Mouse (Mus musculus) forebrain, embryonic 11.5 days (tissue): Measurements from ENCODE around the gene Astl. TPM values are rescaled to one million over a fixed set of nuclear protein-coding genes. Genes with fewer than 3 reads are reported as not detected.

Source experiments
- ATAC-seq: fragments of 200-750 bp; cut with Nextera tagmentation; replicated peaks from 2 replicates; pipeline ENCODE4 v1.8.0; 2017; ENCODE audit warnings: moderate TSS enrichment; ENCODE audit not compliant: low FRiP score
- DNase-seq: peaks from one replicate; pipeline ENCODE4 v3.0.0-alpha.2; 2017; ENCODE audit warnings: low spot score
- H3K27ac ChIP-seq: fragments of 300-500 bp; sonication (generic); 2 replicates; pipeline ENCODE4 v1.5.1; 2014; ENCODE audit warnings: low read depth, low read length
- H3K27me3 ChIP-seq: fragments of 300-500 bp; sonication (generic); 2 replicates; pipeline ENCODE4 v1.6.1; 2014; ENCODE audit warnings: mild to moderate bottlenecking, low read length, mixed read lengths; ENCODE audit not compliant: control insufficient read depth, insufficient read depth
- H3K36me3 ChIP-seq: fragments of 300-500 bp; sonication (generic); 2 replicates; pipeline ENCODE4 v1.6.1; 2014; ENCODE audit warnings: mild to moderate bottlenecking, low read length, moderate library complexity, mixed read lengths; ENCODE audit not compliant: control insufficient read depth, insufficient read depth
- H3K4me1 ChIP-seq: fragments of 300-500 bp; sonication (generic); replicated peaks from 2 replicates; pipeline ENCODE4 v1.6.1; 2014; ENCODE audit warnings: low read length, mixed read lengths; ENCODE audit not compliant: control insufficient read depth, insufficient read depth
- H3K4me2 ChIP-seq: fragments of 300-500 bp; sonication (generic); 2 replicates; pipeline ENCODE4 v1.6.1; 2014; ENCODE audit warnings: low read depth, mild to moderate bottlenecking, low read length, moderate library complexity, mixed read lengths; ENCODE audit not compliant: severe bottlenecking
- H3K4me3 ChIP-seq: fragments of 300-500 bp; sonication (generic); 2 replicates; pipeline ENCODE4 v1.5.1; 2014; ENCODE audit warnings: low read depth, low read length
- H3K9ac ChIP-seq: fragments of 300-500 bp; sonication (generic); 2 replicates; pipeline ENCODE4 v1.6.1; 2014; ENCODE audit warnings: low read length
- H3K9me3 ChIP-seq: fragments of 300-500 bp; sonication (generic); 2 replicates; pipeline ENCODE4 v1.6.1; 2016; ENCODE audit warnings: low read length, mixed read lengths; ENCODE audit not compliant: control insufficient read depth
- WGBS: fragments of 180-500 bp; shearing (Covaris S2); extraction: QIAGEN DNeasy Blood & Tissue Kit; methylation state at CpG from one replicate; pipeline ENCODE4 v1.1.7; 2014; 5-methylcytosine and 5-hydroxymethylcytosine counted together
- polyA plus RNA-seq: library from polyadenylated mRNA; unstranded; fragments of >200 nt; fragmentation: Nextera tagmentation; extraction: Ambion mirVana; gene quantifications from 2 replicates; pipeline ENCODE4 v1.2.1, GENCODE M21; 2014

The Astl gene
- polyA plus RNA-seq, 1 experiment from 2014 or later: not detected

GRCm38 (mm10) chr2:127364452-127364851 lies 26.0 kb downstream of the Astl start:
- no peaks in the 10 kb centered on the region for H3K9me3 ChIP-seq
- H3K4me2 ChIP-seq: no peak overlapping the region
- WGBS: 23% methylated on average over 8 of the region's 8 CpGs
- H3K4me3 ChIP-seq: peak overlapping the region; percentile 37
- no peaks in the 10 kb centered on the region for H3K36me3 ChIP-seq
- DNase-seq: no peak
- no peak overlapping the region for H3K27ac ChIP-seq
- H3K9ac ChIP-seq: no peak overlapping the region
- peaks cover 43% of the 10 kb centered on the region for H3K27me3 ChIP-seq
- ATAC-seq: no peak
- H3K4me1 ChIP-seq: peaks cover 4% of the 10 kb centered on the region

GRCm38 (mm10) chr2:127367126-127367820 lies 28.8 kb downstream of the Astl start:
- H3K36me3 ChIP-seq: no peaks in the 10 kb centered on the region
- H3K27ac ChIP-seq: no peak overlapping the region
- no peak overlapping the region for H3K4me2 ChIP-seq
- peaks cover 35% of the 10 kb centered on the region for H3K27me3 ChIP-seq
- no peak overlapping the region for H3K4me3 ChIP-seq
- no peaks in the 10 kb centered on the region for H3K9me3 ChIP-seq
- H3K9ac ChIP-seq: no peak overlapping the region
- DNase-seq: no peak
- no peak for ATAC-seq
- H3K4me1 ChIP-seq: peaks cover 4% of the 10 kb centered on the region
- whole genome bisulfite sequencing: 76% methylated on average over 10 of the region's 10 CpGs

- no peak overlapping the region for H3K27ac ChIP-seq
- H3K4me3 ChIP-seq: no peak overlapping the region
- no peaks in the 10 kb centered on the region for H3K36me3 ChIP-seq
- no peak overlapping the region for H3K4me2 ChIP-seq
- no peak overlapping the region for H3K9ac ChIP-seq
- no peaks in the 10 kb centered on the region for H3K4me1 ChIP-seq
- WGBS: 78% methylated on average over 5 of the region's 5 CpGs
- peaks cover 11% of the 10 kb centered on the region for H3K27me3 ChIP-seq
- no peaks in the 10 kb centered on the region for H3K9me3 ChIP-seq
- DNase-seq: no peak
- ATAC-seq: no peak
These were observed 31.4 kb downstream of the Astl start for GRCm38 (mm10) chr2:127369703-127370376.

GRCm38 (mm10) chr2:127370561-127371483 lies 32.4 kb downstream of the Astl start:
- Histone ChIP-seq H3K4me3 (no peak overlapping the region), H3K27ac (0 out of 2 replicates have a peak overlapping the region, but pooled peaks have one; percentile 1), H3K4me2 (no peak overlapping the region), H3K27me3 (peaks cover 2% of the 10 kb centered on the region; the same call in 1 of the 2 replicates), H3K36me3 (no peaks in the 10 kb centered on the region), H3K9me3 (no peaks in the 10 kb centered on the region), H3K4me1 (no peaks in the 10 kb centered on the region), H3K9ac (no peak overlapping the region)
- no peak for DNase-seq
- no peak; the same call in 1 of the 2 replicates for ATAC-seq
- WGBS: 56% methylated on average over 9 of the region's 9 CpGs

GRCm38 (mm10) chr2:127371484-127371861 lies 33.0 kb downstream of the Astl start:
- no peaks in the 10 kb centered on the region for H3K4me1 ChIP-seq
- H3K36me3 ChIP-seq: no peaks in the 10 kb centered on the region
- no peak; the same call in 1 of the 2 replicates for ATAC-seq
- no peaks in the 10 kb centered on the region; the same call in 1 of the 2 replicates for H3K27me3 ChIP-seq
- H3K9ac ChIP-seq: no peak overlapping the region
- DNase-seq: no peak
- H3K27ac ChIP-seq: no peak overlapping the region
- H3K4me2 ChIP-seq: no peak overlapping the region
- WGBS: 93% methylated on average over 1 of the region's 1 CpGs
- H3K9me3 ChIP-seq: no peaks in the 10 kb centered on the region
- no peak overlapping the region for H3K4me3 ChIP-seq

- no peak overlapping the region for H3K27ac ChIP-seq
- H3K4me2 ChIP-seq: no peak overlapping the region
- DNase-seq (no peak), ATAC-seq (no peak)
- WGBS: 83% methylated on average over 2 of the region's 2 CpGs
- no peak overlapping the region for H3K4me3 ChIP-seq
- no peaks in the 10 kb centered on the region for H3K36me3 ChIP-seq
- H3K27me3 ChIP-seq: no peaks in the 10 kb centered on the region; the same call in 1 of the 2 replicates
- no peak overlapping the region for H3K9ac ChIP-seq
- no peaks in the 10 kb centered on the region for H3K9me3 ChIP-seq
- H3K4me1 ChIP-seq: no peaks in the 10 kb centered on the region
These were observed 33.6 kb downstream of the Astl start for GRCm38 (mm10) chr2:127372082-127372481.

GRCm38 (mm10) chr2:127374131-127374530 lies 35.7 kb downstream of the Astl start:
- no peak for DNase-seq
- H3K27me3 ChIP-seq: no peaks in the 10 kb centered on the region
- no peak overlapping the region for H3K4me2 ChIP-seq
- H3K27ac ChIP-seq: no peak overlapping the region
- ATAC-seq: no peak
- H3K4me1 ChIP-seq: no peaks in the 10 kb centered on the region
- no peak overlapping the region for H3K4me3 ChIP-seq
- H3K9me3 ChIP-seq: no peaks in the 10 kb centered on the region
- H3K9ac ChIP-seq: no peak overlapping the region
- 90% methylated on average over 3 of the region's 3 CpGs for WGBS
- no peaks in the 10 kb centered on the region for H3K36me3 ChIP-seq

- DNase-seq (no peak), ATAC-seq (no peak)
- Histone ChIP-seq H3K9me3 (no peaks in the 10 kb centered on the region), H3K4me3 (no peak overlapping the region), H3K4me2 (no peak overlapping the region), H3K27ac (no peak overlapping the region), H3K36me3 (no peaks in the 10 kb centered on the region), H3K27me3 (no peaks in the 10 kb centered on the region), H3K4me1 (no peaks in the 10 kb centered on the region), H3K9ac (no peak overlapping the region)
- 84% methylated on average over 3 of the region's 3 CpGs for WGBS
These were observed 36.6 kb downstream of the Astl start for GRCm38 (mm10) chr2:127375087-127375486.
